Mouse (Mus musculus) megakaryocyte, embryonic 14.5 days (primary cell): ENCODE data around the gene Cacna1d.

Experiments
- FLI1 ChIP-seq: IDR thresholded peaks from 2 replicates; pipeline ENCODE4 v1.6.1; 2012; ENCODE audit warnings: low read length, inconsistent platforms, mixed read lengths
- GATA1 ChIP-seq: IDR thresholded peaks from 3 replicates; pipeline ENCODE4 v1.6.1; 2012; ENCODE audit warnings: mixed read lengths, low read length, inconsistent platforms, borderline replicate concordance

DNA sequence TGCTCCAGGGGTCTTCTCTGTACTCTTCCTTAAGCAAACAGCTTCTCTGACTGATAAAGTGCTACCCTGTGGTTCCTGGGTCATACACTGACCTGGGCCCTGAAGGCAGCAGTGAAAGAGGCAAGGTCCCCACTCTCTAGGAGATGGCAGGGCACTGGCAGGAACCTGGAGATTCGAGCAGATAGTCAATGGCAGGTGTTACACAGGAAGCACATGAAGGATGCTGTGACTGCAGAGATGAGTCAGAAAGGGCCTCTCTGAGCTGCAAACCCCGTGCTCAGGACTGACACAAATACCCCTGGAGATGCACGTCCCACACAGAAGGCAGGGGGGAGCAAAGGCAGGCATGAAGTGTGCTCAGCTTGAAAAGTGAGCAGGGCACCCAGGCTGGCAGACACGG, 218.3 kb downstream of the Cacna1d start:
- no peak for TF ChIP-seq GATA1
- no peak for TF ChIP-seq FLI1
